Mouse (Mus musculus): ENCODE measurements at regions not wholly inside any gene's neighbourhood (a gene's known extent, or its start where the extent isn't known, plus 50 kb on each side); places are given as distances from the start of the nearest gene placed in this dataset.

- no peaks in the 10 kb centered on the region for H3K27me3 ChIP-seq (ENCODE audit: control insufficient read depth in 1 of 2, insufficient read depth in 2 of 2, low read length in 2 of 2)
- no peak for DNase-seq (ENCODE audit: low read depth, low spot score)
- TF ChIP-seq RCOR1 (IDR thresholded peaks at IDR 0.05; ENCODE audit: low read depth, low read length) (no peak), USF2 (IDR thresholded peaks at IDR 0.05; ENCODE audit: borderline replicate concordance in 1 of 2, insufficient read depth in 1 of 2, low read depth in 1 of 2, low read length in 2 of 2) (no peak), UBTF (IDR thresholded peaks at IDR 0.05; ENCODE audit: borderline replicate concordance, insufficient read depth, low read depth, low read length) (no peak), NELFE (IDR thresholded peaks at IDR 0.05; ENCODE audit: low read depth, low read length) (no peak), MXI1 (IDR thresholded peaks at IDR 0.05; ENCODE audit: low read depth, low read length) (no peak), GATA1 (IDR thresholded peaks at IDR 0.05; ENCODE audit: low read depth, low read length) (no peak), ELF1 (IDR thresholded peaks at IDR 0.05; ENCODE audit: low read depth, low read length) (no peak), TAL1 (IDR thresholded peaks at IDR 0.05; ENCODE audit: low read length) (no peak), TBP (IDR thresholded peaks at IDR 0.05; ENCODE audit: low read depth, low read length) (no peak), MYB (IDR thresholded peaks at IDR 0.05; ENCODE audit: low read depth, low read length) (no peak), GABPA (IDR thresholded peaks at IDR 0.05; ENCODE audit: low read depth, low read length) (no peak), JUND (IDR thresholded peaks at IDR 0.05; ENCODE audit: low read depth, low read length) (no peak), BHLHE40 (IDR thresholded peaks at IDR 0.05; ENCODE audit: borderline replicate concordance, low read depth, low read length) (no peak), CTCF (IDR thresholded peaks at IDR 0.05 in 2 of 3, conservative IDR thresholded peaks at IDR 0.05 in 1 of 3; ENCODE audit: control insufficient read depth in 1 of 3, insufficient read depth in 1 of 3, low read depth in 2 of 3, low read length in 3 of 3, poor library complexity in 1 of 3, severe bottlenecking in 1 of 3) (no peak)
Measured at GRCm38 (mm10) chr1:73337401-73337800, 321.7 kb upstream of the Tnp1 start.

GRCm38 (mm10) chr1:73309556-73309955, 293.8 kb upstream of the Tnp1 start:
- Histone ChIP-seq H3K4me1 (ENCODE audit: control insufficient read depth in 1 of 2, insufficient read depth in 2 of 2, low read length in 2 of 2) (no peaks in the 10 kb centered on the region), H3K9me3 (replicated peaks; ENCODE audit: insufficient read depth, low read length) (no peaks in the 10 kb centered on the region), H3K27ac (ENCODE audit: control insufficient read depth, low read depth, low read length) (no peak overlapping the region), H3K36me3 (ENCODE audit: control insufficient read depth in 1 of 2, insufficient read depth in 2 of 2, low read length in 2 of 2) (no peaks in the 10 kb centered on the region), H3K4me3 (ENCODE audit: control insufficient read depth in 1 of 2, insufficient read depth in 1 of 2, low read depth in 2 of 2, low read length in 2 of 2) (no peak overlapping the region), H3K27me3 (ENCODE audit: control insufficient read depth in 1 of 2, insufficient read depth in 2 of 2, low read length in 2 of 2) (no peaks in the 10 kb centered on the region), H3K79me2 (ENCODE audit: control insufficient read depth, insufficient read depth, low read length, poor library complexity) (no peaks in the 10 kb centered on the region), H3K9ac (ENCODE audit: control insufficient read depth, low read depth, low read length, poor library complexity, severe bottlenecking) (no peak overlapping the region)
- TF ChIP-seq MEF2A (IDR thresholded peaks at IDR 0.05; ENCODE audit: extremely low read depth, insufficient replicate concordance, low read depth, low read length, poor library complexity, severe bottlenecking) = no peak
- no peak for TF ChIP-seq TBP (IDR thresholded peaks at IDR 0.05; ENCODE audit: low read depth, low read length)
- TF ChIP-seq SIN3A (IDR thresholded peaks at IDR 0.05; ENCODE audit: low read length) = no peak
- no peak for TF ChIP-seq NELFE (IDR thresholded peaks at IDR 0.05; ENCODE audit: low read depth, low read length)
- TF ChIP-seq KAT2A (conservative IDR thresholded peaks at IDR 0.05; ENCODE audit: low read depth, low read length) = no peak
- no peak for TF ChIP-seq MAFK (IDR thresholded peaks at IDR 0.05; ENCODE audit: borderline replicate concordance, low read depth, low read length)
- TF ChIP-seq JUND (IDR thresholded peaks at IDR 0.05; ENCODE audit: low read depth, low read length) = no peak
- DNase-seq (ENCODE audit: low read depth, low spot score) = no peak

More at GRCm38 (mm10) chr1:73337401-73337800, 321.7 kb upstream of the Tnp1 start:
- Histone ChIP-seq H3K9me3 (replicated peaks; ENCODE audit: insufficient read depth, low read length) (no peaks in the 10 kb centered on the region), H3K4me1 (ENCODE audit: control insufficient read depth in 1 of 2, insufficient read depth in 2 of 2, low read length in 2 of 2) (no peaks in the 10 kb centered on the region), H3K9ac (ENCODE audit: control insufficient read depth, low read depth, low read length, poor library complexity, severe bottlenecking) (no peak overlapping the region), H3K27ac (ENCODE audit: control insufficient read depth, low read depth, low read length) (no peak overlapping the region), H3K79me2 (ENCODE audit: control insufficient read depth, insufficient read depth, low read length, poor library complexity) (no peaks in the 10 kb centered on the region), H3K36me3 (ENCODE audit: control insufficient read depth in 1 of 2, insufficient read depth in 2 of 2, low read length in 2 of 2) (no peaks in the 10 kb centered on the region), H3K4me3 (ENCODE audit: control insufficient read depth in 1 of 2, insufficient read depth in 1 of 2, low read depth in 2 of 2, low read length in 2 of 2) (no peak overlapping the region)
